Mouse (Mus musculus): ENCODE results near the gene Wdr86.
"Not testable (repeated sequence)": the region's sequence is repeated elsewhere in the genome, so short reads cannot be mapped to it uniquely, and the experiment has no call there.

Wdr86 gene

DNA sequence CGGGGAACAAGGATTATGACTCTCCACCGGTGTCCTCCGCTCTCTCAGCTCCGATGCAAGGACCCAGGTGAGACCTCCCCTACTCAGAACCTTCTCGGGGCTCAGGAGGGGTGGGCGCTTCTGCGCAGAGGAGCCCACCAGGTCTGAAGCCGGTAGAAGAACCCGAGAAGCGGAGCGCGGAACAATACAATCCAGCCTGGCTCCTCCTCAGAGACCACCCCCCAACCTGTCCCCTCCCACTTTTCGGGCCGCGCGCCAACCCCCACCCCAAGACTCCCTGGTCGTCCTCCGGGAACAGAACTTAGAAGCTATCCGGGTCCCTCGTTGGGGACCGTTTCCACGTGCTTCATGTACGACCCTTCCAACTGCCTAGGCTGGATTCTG, at the start of gene Wdr86:
Gene Wdr86 (minus strand): TSS at position 240 of the 384 bp plus-strand sequence.
- DNase-seq (ENCODE audit: low spot score), result no peak

DNA sequence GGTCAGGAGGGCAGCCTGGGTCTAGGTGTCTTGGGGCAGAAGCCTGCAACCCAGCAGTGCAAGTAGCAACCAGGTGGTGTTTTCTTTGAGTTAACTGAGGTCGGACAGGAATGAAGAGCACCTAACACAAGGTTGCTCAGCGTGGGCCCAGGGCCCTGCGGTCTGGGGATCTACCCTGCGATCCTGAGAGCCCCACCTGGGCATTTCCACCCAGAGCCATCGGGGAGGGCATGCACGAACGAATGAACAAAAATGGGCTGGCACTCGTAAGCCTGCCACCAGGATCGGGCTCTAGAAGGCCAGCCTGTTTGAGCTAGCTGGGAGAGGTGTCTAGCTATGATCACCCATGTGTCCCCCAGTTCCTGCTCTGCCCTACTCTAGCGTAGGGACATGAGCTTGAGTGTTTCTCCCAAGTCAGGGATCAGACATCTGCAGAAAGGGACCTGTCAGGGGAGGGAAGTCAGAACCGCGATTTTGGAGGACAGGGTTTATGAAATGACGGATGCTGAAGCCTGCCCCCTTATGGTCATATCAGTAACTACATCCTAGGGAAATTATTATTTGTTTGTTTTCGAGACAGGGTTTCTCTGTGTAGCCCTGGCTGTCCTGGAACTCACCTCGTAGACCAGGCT, 49.5 kb upstream of the Wdr86 start:
- no peak for DNase-seq (ENCODE audit: low spot score)

DNA sequence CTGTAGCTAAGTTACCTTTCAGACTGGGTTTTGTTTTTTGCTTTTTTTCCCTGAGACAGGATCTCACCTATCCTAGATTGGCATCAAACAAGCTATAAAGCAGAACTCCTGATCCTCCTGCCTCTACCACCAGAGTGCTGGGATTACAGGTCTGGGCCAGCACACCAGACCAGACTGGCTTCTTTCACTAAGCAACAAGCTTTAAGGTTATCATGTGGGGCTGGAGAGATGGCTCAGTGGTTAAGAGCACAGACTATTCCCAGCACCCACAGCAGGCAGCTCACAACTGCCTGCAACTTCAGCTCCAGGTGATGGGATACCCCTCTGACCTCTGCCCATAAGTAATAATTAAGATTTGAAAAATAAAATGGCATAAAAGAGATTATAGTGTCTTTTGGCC, 48.8 kb upstream of the Wdr86 start:
- no peak for DNase-seq (ENCODE audit: low spot score)

DNA sequence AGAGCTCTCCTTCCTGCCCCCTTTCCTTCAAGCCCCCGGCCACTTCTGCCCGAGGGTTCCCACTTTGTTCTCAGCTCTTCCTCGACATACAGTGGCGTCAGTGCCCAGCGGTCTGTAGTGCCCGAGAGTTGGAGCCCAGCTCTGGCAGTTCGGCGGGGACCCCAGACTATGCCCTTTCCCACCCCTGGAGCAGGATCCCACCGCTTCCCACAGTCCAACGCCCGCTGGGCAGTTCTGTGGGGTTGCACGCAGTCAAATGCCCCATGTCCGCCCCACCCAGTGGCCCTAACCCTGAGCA, 48.3 kb upstream of the Wdr86 start:
- no peak for DNase-seq (ENCODE audit: low spot score)

GRCm38 (mm10) chr5:24778082-24778842, 47.7 kb upstream of the Wdr86 start:
- no peak for DNase-seq (ENCODE audit: low spot score)

- DNase-seq (ENCODE audit: low spot score), result no peak
Observed at GRCm38 (mm10) chr5:24776681-24777080, 46.2 kb upstream of the Wdr86 start.

GRCm38 (mm10) chr5:24774549-24774948, 44.0 kb upstream of the Wdr86 start:
- DNase-seq (ENCODE audit: low spot score), result not testable (repeated sequence)

DNA sequence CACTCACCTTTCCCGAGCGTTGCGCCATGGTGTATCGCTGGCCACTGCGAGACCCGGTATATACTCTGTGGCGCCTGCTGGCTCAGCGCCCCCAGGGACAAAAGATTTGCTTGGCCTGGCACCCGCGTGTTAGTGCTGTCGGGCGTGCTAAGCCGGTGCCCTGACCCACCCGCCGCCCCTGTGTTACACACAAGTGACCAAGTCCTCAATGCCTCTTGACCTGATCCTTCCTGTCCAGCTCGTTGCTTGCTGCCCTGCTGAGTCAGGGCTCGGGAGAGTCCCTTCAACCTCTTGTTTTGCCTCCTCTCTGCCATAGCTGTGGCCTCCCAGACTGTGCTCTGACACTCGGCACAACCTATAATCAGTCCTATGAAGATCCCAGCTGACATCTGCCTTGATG, 27.3 kb upstream of the Wdr86 start, which contains the start of gene Crygn:
Gene Crygn (minus strand): TSS at position 193 of the 400 bp plus-strand sequence.
- no peak for DNase-seq (ENCODE audit: low spot score)

DNA sequence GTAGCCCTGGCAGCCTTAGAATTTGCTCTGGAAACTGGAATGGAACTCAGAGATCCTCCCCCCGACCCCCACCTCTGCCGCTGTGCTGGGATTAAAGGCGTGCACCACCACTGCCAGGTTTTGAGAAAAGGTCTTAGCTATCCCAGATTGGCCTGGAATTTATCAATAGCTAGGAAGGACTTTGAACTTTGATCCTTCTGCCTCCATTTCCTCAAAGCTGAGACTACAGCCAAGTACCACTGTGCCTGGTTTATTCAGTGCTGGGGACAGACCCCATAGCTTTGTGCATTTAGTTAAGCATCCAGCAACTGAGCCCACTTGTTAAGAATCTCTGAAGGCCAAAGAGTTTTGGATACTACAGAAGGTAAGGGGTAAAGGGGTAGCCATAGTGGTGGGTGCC, 26.4 kb upstream of the Wdr86 start:
- DNase-seq (ENCODE audit: low spot score), result no peak

DNA sequence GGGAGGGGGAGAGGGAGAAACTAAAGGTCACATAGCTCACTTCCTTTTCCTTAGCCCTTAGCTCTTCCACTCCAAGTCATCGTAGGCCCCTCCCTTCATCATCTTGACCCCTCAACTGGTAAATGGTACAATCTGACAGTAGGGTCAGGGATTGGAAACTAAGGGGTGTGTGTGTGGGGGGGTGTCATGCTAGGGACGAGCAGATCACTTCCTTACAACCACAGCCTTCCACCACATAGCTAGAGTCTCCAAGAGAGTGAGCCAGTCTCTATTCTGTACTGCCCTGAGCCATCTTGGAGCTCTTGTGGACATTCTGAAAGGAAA, 21.6 kb upstream of the Wdr86 start:
- no peak for DNase-seq (ENCODE audit: low spot score)

DNA sequence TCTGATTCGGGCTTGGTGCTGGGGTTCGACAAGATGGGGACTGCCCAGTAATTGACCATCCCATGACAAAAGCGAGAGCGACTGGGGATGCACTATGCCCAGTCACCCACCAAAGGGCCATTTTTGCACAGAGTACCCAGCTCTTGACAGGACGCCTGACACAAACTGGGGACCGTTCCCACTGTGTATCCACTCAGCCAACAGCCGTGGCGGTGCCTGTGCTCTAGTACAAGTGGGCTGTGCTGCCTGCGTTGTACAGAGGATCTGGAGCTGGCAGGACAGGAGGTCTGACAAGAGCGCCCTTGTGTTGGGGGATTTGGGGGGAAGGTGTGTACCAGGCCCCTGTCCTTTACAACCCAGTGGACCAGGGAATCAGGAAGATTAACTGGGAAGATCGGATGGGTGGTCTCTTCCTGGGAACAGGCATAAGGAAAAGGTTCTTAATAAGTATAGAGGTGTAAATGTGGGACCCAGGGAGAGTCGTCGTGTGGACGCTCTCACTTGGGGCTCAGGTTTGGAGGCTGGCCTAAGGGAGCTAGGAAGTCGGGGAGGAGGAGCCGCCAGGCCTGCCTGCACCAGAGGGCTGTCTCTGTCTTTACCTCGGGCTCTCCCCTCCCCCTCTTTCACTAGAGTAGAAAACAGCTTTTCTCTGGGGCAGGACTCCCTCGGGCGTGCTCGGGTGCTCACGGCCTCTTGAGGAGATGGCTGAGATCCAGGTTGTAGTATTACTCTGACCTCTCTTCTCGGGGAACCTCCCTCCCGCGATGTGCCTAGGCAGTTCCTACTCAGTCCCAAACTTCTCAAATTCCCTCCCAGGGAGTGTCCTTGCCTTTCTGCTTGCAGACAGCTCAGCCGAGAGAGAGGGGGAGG, 21.0 kb upstream of the Wdr86 start:
- peak; percentile 77 for DNase-seq (ENCODE audit: low spot score)

- peak; percentile 90 for DNase-seq (ENCODE audit: low spot score)
Observed at GRCm38 (mm10) chr5:24750321-24751304, 20.1 kb upstream of the Wdr86 start.

DNA sequence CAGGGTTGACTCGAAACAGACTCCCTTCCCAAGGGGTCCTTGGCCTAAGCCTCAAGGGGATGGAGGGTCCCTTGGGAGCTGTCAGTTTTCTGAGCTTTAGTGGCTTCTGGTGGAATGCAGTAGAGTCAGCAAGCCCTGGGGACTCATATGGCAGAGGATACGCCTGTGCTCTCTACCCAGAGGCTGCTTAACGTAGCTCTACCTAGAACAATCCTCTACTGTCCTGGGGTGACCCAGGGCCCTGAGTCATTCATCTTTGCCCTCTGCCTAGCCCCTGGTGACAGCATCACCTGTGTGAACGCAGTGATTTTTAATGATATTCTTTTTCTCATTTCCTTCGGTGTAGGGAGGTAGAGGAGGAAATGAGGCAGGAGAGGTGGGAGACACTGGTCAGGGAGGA, 19.2 kb upstream of the Wdr86 start:
- DNase-seq (ENCODE audit: low spot score), result no peak

GRCm38 (mm10) chr5:24747533-24747932, 17.0 kb upstream of the Wdr86 start:
- DNase-seq (ENCODE audit: low spot score), result no peak

- no peak for DNase-seq (ENCODE audit: low spot score)
Observed at GRCm38 (mm10) chr5:24743956-24744355, 13.4 kb upstream of the Wdr86 start.

DNA sequence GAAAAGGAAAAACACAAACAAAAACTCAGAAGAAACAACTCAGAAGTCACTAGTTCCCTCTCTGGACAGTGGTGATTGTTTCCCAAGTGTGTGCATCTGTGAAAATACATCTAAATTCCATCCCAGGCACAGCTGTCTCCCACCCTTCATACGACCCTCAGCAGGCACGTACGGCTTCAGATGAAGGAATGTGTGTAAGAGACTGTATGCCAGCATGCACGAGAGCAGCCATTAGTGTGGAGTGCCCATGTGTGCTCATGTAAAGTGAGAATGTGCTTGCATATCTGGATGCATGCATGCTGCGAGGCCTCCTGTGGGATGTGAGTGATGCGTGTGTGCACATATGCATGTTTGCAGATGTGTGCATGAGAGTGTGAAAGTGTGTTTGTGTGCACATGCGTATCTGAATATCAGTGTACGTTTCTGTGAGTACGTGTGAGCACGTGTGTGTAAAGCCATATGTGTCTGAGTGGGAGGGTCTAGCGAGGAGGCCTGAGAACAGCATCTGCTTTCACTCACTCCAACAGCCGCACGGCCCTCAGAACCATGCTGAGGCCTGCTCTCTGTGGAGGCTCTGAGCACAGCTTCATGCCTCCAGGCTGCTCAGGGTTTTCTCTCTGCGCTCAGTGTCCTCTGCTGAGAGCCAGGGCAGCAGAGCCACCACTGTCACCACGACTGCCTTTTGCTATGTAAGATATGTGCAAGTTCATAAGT, 10.8 kb upstream of the Wdr86 start:
- no peak for DNase-seq (ENCODE audit: low spot score)

GRCm38 (mm10) chr5:24739141-24739753, 8.7 kb upstream of the Wdr86 start:
- DNase-seq (ENCODE audit: low spot score), result peak; percentile 64

- no peak for DNase-seq (ENCODE audit: low spot score)
Observed at GRCm38 (mm10) chr5:24738517-24738916, 8.0 kb upstream of the Wdr86 start.

GRCm38 (mm10) chr5:24737595-24737994, 7.1 kb upstream of the Wdr86 start:
- no peak for DNase-seq (ENCODE audit: low spot score)

GRCm38 (mm10) chr5:24733771-24734426, 3.4 kb upstream of the Wdr86 start:
- no peak for DNase-seq (ENCODE audit: low spot score)
